Mouse (Mus musculus): ENCODE data around the gene Sec14l4.

- TF ChIP-seq USF1 (IDR thresholded peaks at IDR 0.05; ENCODE audit: low read depth) = no peak
- no peak for TF ChIP-seq CTCF (IDR thresholded peaks at IDR 0.05; ENCODE audit: control insufficient read depth, insufficient read depth, insufficient read length)
- no peak for TF ChIP-seq FOSL1 (IDR thresholded peaks at IDR 0.05; ENCODE audit: insufficient read depth, low read length, poor library complexity, severe bottlenecking)
- TF ChIP-seq MAX (IDR thresholded peaks at IDR 0.05) = no peak
These were observed 699 bp downstream of the Sec14l4 start for GRCm38 (mm10) chr11:4031961-4032360.
